Mouse (Mus musculus) adrenal gland (tissue): ENCODE measurements around the gene Pgbd5.

Source experiments
- intact Hi-C: fragments of 180-260 bp; cut with DNase I; formaldehyde crosslinking; loops from one replicate; pipeline ENCODE4 v1.15.1; 2025

Gene Pgbd5

DNA sequence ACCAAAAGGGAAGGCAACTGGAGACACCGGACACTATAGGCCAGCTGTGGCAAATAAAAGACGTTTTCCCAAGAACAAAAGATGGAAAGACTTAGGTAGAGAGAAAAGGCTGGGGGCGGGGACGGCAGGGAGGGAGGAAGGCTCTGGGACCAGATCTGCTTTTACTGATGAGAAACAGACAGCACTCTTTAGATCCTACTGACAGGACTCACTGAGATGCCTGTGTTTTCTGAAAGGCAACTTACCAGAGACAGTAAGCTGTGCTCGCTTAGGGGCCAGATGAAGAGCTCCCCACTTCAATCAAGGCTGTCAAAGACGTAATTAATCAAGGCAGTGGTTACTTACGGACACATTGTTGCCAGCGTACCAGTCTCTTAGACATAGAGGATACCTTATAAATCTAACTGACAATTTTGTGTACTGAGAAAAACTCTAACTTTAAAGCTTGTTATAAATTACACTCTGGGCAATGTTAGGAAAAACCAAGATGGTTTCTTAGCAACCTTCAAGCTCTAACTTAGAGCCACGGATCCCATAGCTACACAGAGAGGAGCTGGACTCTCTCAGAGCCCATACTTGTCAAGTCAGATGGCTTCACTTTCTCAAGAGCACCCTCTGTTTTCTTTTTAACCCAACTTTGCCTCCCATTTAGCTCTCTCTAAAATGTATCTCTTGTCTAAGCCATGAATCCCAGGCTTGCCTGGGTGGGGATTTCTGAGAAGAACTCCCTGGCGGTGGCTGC is 47.0 kb downstream of the Pgbd5 start:
- intact Hi-C loops, result no loop called here

DNA sequence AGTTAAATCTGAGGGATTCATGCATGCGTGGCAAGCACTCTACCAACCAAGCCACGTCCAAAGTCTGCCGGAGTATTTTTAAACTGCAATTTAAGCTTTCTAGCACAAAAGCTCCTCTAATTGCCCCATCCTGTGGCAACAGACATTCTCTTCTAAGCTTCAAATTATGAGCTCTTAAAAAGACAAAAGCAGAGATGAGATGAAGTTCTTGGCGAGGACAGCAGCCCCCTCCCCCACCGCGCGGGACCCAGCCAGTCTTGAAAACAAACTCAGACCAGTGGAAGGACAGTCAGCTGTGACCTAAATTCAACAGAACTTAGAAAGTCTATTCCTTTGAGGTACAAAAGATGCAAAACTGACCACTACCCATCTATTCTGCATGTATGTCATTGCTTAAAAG is 48.3 kb downstream of the Pgbd5 start:
- intact Hi-C loops, result no loop called here

DNA sequence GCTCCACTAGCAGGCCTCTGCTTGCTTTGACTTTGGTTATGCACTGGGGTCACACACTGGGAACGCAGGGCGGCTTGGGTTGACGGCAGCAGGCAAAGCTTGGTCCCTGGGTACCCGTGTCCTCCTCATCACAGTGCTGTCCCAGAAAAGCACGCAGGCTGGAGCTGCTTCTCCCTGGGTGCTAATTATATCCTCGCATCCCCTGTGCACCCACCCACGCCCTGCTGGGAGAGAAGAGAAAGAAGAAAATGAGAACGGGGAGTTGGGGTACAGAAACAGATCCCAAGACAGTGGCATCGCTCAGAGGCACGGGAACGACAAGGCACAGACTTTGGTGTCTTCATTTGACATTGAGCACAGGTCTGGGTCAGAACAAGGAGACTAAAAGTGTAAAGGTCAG is 50.0 kb downstream of the Pgbd5 start:
- intact Hi-C loops, result no loop called here

DNA sequence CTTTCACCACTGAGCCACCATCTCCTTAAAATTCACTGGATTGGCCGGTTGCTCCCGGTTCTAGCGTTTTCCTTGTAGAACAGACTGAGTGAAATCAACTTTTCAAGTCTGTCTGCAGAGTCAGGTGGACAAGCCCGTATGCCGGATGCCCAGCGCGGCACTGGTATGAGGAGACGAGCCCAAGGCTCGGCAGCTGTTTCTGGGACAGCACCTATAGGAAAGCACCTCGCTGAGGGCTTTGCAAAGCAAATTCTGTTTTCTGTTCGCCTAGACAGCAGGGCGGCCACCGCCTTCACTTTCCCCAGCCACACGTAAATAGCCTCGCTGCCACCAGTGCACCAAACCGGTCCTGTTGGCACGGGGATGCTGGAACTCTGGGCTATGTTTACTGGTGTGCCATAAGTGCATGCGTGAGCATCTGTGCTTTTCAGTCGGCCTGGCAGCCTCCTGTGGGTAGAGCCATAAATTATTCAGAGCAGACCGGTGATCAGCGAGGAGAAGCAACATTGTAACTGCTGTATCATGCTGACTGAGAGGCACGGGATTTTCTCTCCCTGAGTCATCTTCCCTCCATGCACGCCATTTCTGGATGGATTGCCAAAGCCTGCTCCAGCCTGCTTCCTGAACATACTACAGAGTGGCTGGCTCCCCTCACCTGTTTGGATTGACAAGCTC is 53.1 kb downstream of the Pgbd5 start:
- intact Hi-C loops, result no loop called here

DNA sequence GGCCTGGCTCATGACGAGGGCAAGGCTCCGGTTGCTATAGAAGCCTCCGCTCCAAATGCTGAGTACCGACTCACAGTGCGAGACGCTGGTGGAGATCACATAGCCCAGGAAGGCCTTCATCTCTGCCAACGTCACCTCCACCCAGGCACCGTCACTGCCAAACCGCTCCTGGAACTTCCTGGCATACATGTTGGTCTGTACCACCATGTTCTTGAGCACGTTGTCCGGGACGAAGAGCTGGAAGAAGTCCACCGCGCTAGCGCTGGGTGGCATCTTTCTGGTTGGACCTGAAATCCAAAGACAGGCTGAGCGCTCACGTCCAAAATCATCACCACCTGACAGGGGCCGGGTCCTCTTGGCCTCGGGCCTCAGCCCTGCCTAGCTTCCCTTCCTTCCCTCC is 55.1 kb downstream of the Pgbd5 start:
- intact Hi-C loops, result no loop called here

GRCm38 (mm10) chr8:124382235-124382634 is 57.2 kb downstream of the Pgbd5 start:
- intact Hi-C loops, result no loop called here

DNA sequence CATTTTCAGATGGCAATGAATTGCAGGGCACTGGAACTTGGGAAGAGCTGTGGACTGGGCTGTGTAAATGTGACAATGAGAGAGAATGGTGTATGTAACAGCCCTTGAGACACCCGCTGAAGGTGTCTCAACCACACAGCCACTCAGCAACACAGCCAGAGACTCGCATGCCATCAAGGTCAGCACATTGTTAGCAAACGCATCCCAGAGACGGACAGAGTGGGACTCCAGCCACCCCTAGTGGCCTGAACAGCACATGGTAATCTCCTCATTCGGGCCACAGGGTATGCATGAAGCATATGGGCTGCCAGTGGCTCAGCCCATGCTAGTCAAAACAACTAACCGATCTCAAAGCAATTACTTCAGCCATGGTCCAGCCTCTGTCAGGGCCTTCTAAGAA is 60.2 kb downstream of the Pgbd5 start:
- intact Hi-C loops, result no loop called here

- intact Hi-C loops, result no loop called here
Measured at GRCm38 (mm10) chr8:124376406-124376805, 63.1 kb downstream of the Pgbd5 start.

- intact Hi-C loops, result no loop called here
Measured at GRCm38 (mm10) chr8:124375727-124376126, 63.7 kb downstream of the Pgbd5 start.

GRCm38 (mm10) chr8:124375168-124375567 is 64.3 kb downstream of the Pgbd5 start:
- intact Hi-C loops, result no loop called here

- intact Hi-C loops, result no loop called here
Measured at GRCm38 (mm10) chr8:124373753-124374152, 65.7 kb downstream of the Pgbd5 start.

GRCm38 (mm10) chr8:124371410-124372123 is 67.9 kb downstream of the Pgbd5 start:
- intact Hi-C loops, result no loop called here

DNA sequence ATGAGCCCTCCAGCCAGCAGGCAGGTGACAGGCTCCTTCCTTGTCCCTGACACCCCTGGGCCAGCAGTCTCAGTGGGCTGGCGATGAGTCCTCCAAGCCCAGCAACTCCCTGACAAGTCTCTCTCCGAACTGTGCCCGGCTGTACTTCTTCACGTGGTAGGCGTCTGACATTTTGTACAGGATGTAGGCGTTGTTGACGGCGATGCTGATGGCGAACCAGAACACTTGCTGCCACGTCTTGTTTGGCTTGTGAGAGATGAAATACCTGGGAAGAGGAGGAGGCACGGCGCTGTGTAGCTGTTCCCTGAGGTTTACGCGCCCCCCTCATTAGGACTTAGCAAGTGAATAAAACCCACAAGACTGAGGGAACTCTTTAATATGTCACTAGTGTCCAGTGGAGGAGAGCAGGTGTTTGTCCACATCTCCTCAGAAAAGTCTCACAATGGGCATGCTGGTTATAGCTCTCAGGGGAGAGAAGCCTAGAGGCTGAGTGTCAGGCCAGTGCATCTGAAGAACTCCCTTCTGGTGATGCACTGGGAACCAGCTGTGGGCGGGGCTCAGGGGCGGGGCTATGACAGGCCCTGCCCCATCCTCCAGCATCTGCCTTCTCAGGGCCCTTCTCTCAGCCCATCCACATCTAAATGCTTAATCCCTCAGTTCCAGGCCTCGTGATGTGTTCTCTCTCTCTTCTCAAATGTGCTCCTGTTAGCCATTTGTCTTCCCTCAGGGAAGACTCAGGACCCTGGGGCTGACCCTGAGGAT is 68.9 kb downstream of the Pgbd5 start:
- intact Hi-C loops, result no loop called here

DNA sequence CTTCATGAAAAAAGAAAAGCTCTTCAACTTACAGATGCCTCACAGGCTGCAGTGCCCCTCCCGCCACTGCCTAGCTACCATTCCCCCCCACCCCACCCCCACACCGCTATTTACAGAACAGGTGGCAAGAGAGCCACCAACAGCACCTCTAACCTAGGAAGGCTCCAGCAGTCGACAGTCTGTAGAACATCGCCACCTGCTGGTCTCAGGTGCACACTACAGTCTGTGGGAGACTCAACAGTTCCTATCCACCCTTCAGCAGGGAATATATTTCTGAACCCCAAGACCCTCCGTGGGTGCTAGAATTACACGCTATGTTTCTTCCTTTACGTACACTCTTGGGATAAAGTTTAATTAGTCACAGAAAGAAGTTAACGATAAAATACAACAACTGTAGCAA is 71.2 kb downstream of the Pgbd5 start:
- intact Hi-C loops, result no loop called here

GRCm38 (mm10) chr8:124363337-124363736 is 76.1 kb downstream of the Pgbd5 start:
- intact Hi-C loops, result no loop called here

GRCm38 (mm10) chr8:124362589-124362988 is 76.9 kb downstream of the Pgbd5 start:
- intact Hi-C loops, result no loop called here

DNA sequence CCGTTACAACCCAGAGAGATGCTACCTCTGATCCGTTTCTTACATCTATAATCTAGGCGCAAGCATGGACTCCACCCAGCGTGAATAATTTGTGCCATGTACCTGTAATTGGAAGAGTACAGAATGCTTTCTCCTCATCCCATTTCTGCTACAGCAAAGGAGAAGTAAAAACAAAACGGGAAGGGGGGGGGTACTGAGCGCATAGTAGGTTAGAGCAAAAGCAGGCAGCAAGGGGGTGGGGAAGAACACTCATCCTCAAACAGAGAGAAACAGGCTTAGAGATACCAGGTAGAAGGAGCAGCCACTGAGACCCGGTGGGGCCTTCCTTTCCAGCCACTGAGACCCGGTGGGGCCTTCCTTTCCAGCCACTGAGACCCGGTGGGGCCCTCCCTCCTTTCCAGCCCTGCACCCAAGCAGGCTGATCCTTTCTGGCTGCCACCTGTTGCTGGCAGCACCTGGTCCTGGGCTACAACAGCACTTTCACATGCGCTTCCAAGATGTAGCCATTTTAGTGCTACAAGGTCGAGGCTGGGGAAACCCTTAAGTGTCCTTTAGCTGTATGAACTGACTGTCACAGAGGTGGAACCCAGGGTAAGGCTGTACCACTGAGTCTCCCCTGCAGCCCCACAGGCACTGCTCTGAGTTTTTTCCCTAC is 77.6 kb downstream of the Pgbd5 start:
- intact Hi-C loops, result no loop called here

- intact Hi-C loops, result no loop called here
Measured at GRCm38 (mm10) chr8:124360911-124361310, 78.5 kb downstream of the Pgbd5 start.

DNA sequence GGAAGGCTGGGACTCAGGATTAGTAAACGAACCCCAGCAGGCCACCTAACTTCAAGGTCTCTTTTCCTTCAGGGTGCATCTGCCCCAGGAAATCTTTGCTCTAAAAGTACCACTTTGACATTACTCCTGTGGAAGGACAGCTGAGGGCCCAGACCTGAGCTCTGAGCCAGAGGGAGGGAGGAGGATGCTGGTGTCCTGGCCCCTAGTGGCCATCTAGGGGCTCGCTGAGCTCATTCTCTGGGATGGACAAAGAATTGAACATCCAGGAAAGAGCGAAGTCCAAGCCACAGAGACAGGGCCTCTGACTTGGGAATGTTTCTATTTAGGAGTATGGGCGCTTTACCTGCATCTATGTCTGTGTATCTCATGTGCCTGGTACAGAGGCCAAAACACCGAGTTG is 87.8 kb downstream of the Pgbd5 start:
- intact Hi-C loops, result loop anchor here (5.0 kb wide), 1 partner anchor 559 kb away; no protein-coding TSS in a partner anchor

DNA sequence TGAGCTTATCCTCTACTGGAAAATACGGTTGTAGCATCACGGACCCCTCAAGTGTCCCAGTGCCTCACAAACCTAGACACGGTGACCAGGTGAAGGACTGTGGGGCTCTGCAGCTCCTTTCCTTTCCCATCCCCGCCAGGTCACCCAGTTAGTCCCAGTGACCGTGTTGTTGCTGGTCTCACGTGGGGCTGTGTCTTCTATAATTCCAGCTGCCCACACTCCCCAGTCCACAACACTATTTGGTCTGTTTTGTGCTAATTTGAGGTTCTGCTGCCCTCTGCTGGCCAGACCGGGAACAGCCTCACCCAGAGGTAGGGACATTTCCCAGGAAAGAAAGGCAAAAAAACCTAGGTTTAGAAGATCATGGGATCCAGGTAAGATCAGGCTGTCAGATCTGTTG is 89.8 kb downstream of the Pgbd5 start:
- intact Hi-C loops, result loop anchor here (1.0 to 10.0 kb wide), 3 partner anchors 297 to 557 kb away; no protein-coding TSS in a partner anchor

GRCm38 (mm10) chr8:124348087-124348486 is 91.4 kb downstream of the Pgbd5 start:
- intact Hi-C loops, result loop anchor here (10.0 kb wide), 1 partner anchor 423 kb away; no protein-coding TSS in a partner anchor
